Mouse (Mus musculus): ENCODE measurements around the gene Tfe3. TPM values are rescaled to one million over a fixed set of nuclear protein-coding genes. Genes with fewer than 3 reads are reported as not detected.
A peak's percentile ranks its signal among the peaks of the same experiment; 100 is the strongest.

Gene Tfe3
- polyA plus RNA-seq, 1 experiment from 2014 or later, result 24.7 TPM

- WGBS, result 35% methylated on average over 21 of the region's 21 CpGs
- Histone ChIP-seq H3K4me1 (peaks cover 27% of the 10 kb centered on the region), H3K9me3 (replicated peaks) (no peaks in the 10 kb centered on the region), H3K36me3 (peaks cover 7% of the 10 kb centered on the region), H3K4me2 (peak overlapping the region; percentile 63), H3K27me3 (replicated peaks) (no peaks in the 10 kb centered on the region), H3K4me3 (replicated peaks) (peak overlapping the region; percentile 61), H3K9ac (replicated peaks) (peak overlapping the region; percentile 57), H3K27ac (replicated peaks) (peak overlapping the region; percentile 72)
- ATAC-seq (ENCODE audit: low FRiP score), result peak; percentile 37; the same call in 1 of the 2 replicates
Measured at GRCm38 (mm10) chrX:7762921-7763197, 499 bp downstream of the Tfe3 start.

- Histone ChIP-seq H3K4me1 (peaks cover 27% of the 10 kb centered on the region), H3K4me3 (replicated peaks) (peak overlapping the region; percentile 61), H3K27ac (replicated peaks) (no peak overlapping the region), H3K9me3 (replicated peaks) (no peaks in the 10 kb centered on the region), H3K4me2 (peak overlapping the region; percentile 63), H3K36me3 (peaks cover 8% of the 10 kb centered on the region), H3K27me3 (replicated peaks) (no peaks in the 10 kb centered on the region), H3K9ac (replicated peaks) (peak overlapping the region; percentile 57)
- ATAC-seq (ENCODE audit: low FRiP score), result no peak
- WGBS, result 18% methylated on average over 22 of the region's 22 CpGs
Measured at GRCm38 (mm10) chrX:7763631-7764393, 1.5 kb downstream of the Tfe3 start.

- peak overlapping the region; percentile 63 for H3K4me2 ChIP-seq
- H3K4me1 ChIP-seq, result peaks cover 27% of the 10 kb centered on the region
- H3K27ac ChIP-seq (replicated peaks), result no peak overlapping the region
- H3K9ac ChIP-seq (replicated peaks), result no peak overlapping the region
- H3K9me3 ChIP-seq (replicated peaks), result no peaks in the 10 kb centered on the region
- no peaks in the 10 kb centered on the region for H3K27me3 ChIP-seq (replicated peaks)
- no peak for ATAC-seq (ENCODE audit: low FRiP score)
- H3K36me3 ChIP-seq, result peaks cover 12% of the 10 kb centered on the region
- WGBS, result 19% methylated on average over 9 of the region's 9 CpGs
- H3K4me3 ChIP-seq (replicated peaks), result peak overlapping the region; percentile 61
Measured at GRCm38 (mm10) chrX:7764657-7765280, 2.4 kb downstream of the Tfe3 start.

GRCm38 (mm10) chrX:7765281-7765670 lies 2.9 kb downstream of the Tfe3 start:
- Histone ChIP-seq H3K9me3 (replicated peaks) (no peaks in the 10 kb centered on the region), H3K4me1 (peaks cover 27% of the 10 kb centered on the region), H3K27me3 (replicated peaks) (no peaks in the 10 kb centered on the region), H3K36me3 (peaks cover 14% of the 10 kb centered on the region), H3K9ac (replicated peaks) (peak overlapping the region; percentile 29), H3K4me3 (replicated peaks) (peak overlapping the region; percentile 61), H3K4me2 (peak overlapping the region; percentile 63), H3K27ac (replicated peaks) (no peak overlapping the region)
- 25% methylated on average over 13 of the region's 13 CpGs for WGBS
- no peak for ATAC-seq (ENCODE audit: low FRiP score)

- no peak for ATAC-seq (ENCODE audit: low FRiP score)
- no peaks in the 10 kb centered on the region for H3K9me3 ChIP-seq (replicated peaks)
- peaks cover 18% of the 10 kb centered on the region for H3K36me3 ChIP-seq
- H3K9ac ChIP-seq (replicated peaks), result peak overlapping the region; percentile 29
- peak overlapping the region; percentile 61 for H3K4me3 ChIP-seq (replicated peaks)
- peaks cover 27% of the 10 kb centered on the region for H3K4me1 ChIP-seq
- peak overlapping the region; percentile 63 for H3K4me2 ChIP-seq
- 23% methylated on average over 11 of the region's 11 CpGs for WGBS
- no peaks in the 10 kb centered on the region for H3K27me3 ChIP-seq (replicated peaks)
- H3K27ac ChIP-seq (replicated peaks), result no peak overlapping the region
Measured at GRCm38 (mm10) chrX:7765764-7766163, 3.4 kb downstream of the Tfe3 start.

GRCm38 (mm10) chrX:7769302-7770017 lies 7.1 kb downstream of the Tfe3 start:
- H3K9ac ChIP-seq (replicated peaks), result no peak overlapping the region
- H3K4me3 ChIP-seq (replicated peaks), result no peak overlapping the region
- H3K36me3 ChIP-seq, result peaks cover 22% of the 10 kb centered on the region
- no peak for ATAC-seq (ENCODE audit: low FRiP score)
- no peaks in the 10 kb centered on the region for H3K27me3 ChIP-seq (replicated peaks)
- no peaks in the 10 kb centered on the region for H3K9me3 ChIP-seq (replicated peaks)
- H3K27ac ChIP-seq (replicated peaks), result no peak overlapping the region
- H3K4me1 ChIP-seq, result peaks cover 15% of the 10 kb centered on the region
- 91% methylated on average over 7 of the region's 7 CpGs for WGBS
- no peak overlapping the region for H3K4me2 ChIP-seq

GRCm38 (mm10) chrX:7772766-7773165 lies 10.4 kb downstream of the Tfe3 start:
- no peak overlapping the region for H3K4me2 ChIP-seq
- H3K4me3 ChIP-seq (replicated peaks), result no peak overlapping the region
- H3K36me3 ChIP-seq, result peaks cover 16% of the 10 kb centered on the region
- WGBS, result 58% methylated on average over 2 of the region's 2 CpGs
- H3K9ac ChIP-seq (replicated peaks), result no peak overlapping the region
- no peaks in the 10 kb centered on the region for H3K4me1 ChIP-seq
- H3K9me3 ChIP-seq (replicated peaks), result no peaks in the 10 kb centered on the region
- ATAC-seq (ENCODE audit: low FRiP score), result no peak
- H3K27me3 ChIP-seq (replicated peaks), result no peaks in the 10 kb centered on the region
- H3K27ac ChIP-seq (replicated peaks), result no peak overlapping the region

GRCm38 (mm10) chrX:7775501-7776205 lies 13.3 kb downstream of the Tfe3 start:
- H3K4me1 ChIP-seq, result no peaks in the 10 kb centered on the region
- H3K4me3 ChIP-seq (replicated peaks), result no peak overlapping the region
- H3K27ac ChIP-seq (replicated peaks), result no peak overlapping the region
- no peaks in the 10 kb centered on the region for H3K9me3 ChIP-seq (replicated peaks)
- peaks cover 5% of the 10 kb centered on the region; the same call in 1 of the 2 replicates for H3K36me3 ChIP-seq
- 73% methylated on average over 9 of the region's 9 CpGs for WGBS
- no peak overlapping the region for H3K9ac ChIP-seq (replicated peaks)
- H3K4me2 ChIP-seq, result no peak overlapping the region
- ATAC-seq (ENCODE audit: low FRiP score), result no peak
- no peaks in the 10 kb centered on the region for H3K27me3 ChIP-seq (replicated peaks)

GRCm38 (mm10) chrX:7776329-7777082 lies 14.1 kb downstream of the Tfe3 start:
- no peak overlapping the region for H3K4me3 ChIP-seq (replicated peaks)
- ATAC-seq (ENCODE audit: low FRiP score), result peak; percentile 47; the same call in 1 of the 2 replicates
- no peak overlapping the region for H3K27ac ChIP-seq (replicated peaks)
- peaks cover 4% of the 10 kb centered on the region; the same call in 1 of the 2 replicates for H3K36me3 ChIP-seq
- no peaks in the 10 kb centered on the region for H3K27me3 ChIP-seq (replicated peaks)
- WGBS, result 52% methylated on average over 8 of the region's 8 CpGs
- H3K4me2 ChIP-seq, result no peak overlapping the region
- no peaks in the 10 kb centered on the region for H3K9me3 ChIP-seq (replicated peaks)
- H3K9ac ChIP-seq (replicated peaks), result no peak overlapping the region
- no peaks in the 10 kb centered on the region for H3K4me1 ChIP-seq

- no peaks in the 10 kb centered on the region for H3K4me1 ChIP-seq
- no peaks in the 10 kb centered on the region for H3K27me3 ChIP-seq (replicated peaks)
- H3K36me3 ChIP-seq, result 0 out of 2 replicates have a peak, but pooled peaks cover 3% of the 10 kb centered on the region
- H3K27ac ChIP-seq (replicated peaks), result no peak overlapping the region
- ATAC-seq (ENCODE audit: low FRiP score), result no peak
- H3K4me2 ChIP-seq, result no peak overlapping the region
- H3K9ac ChIP-seq (replicated peaks), result no peak overlapping the region
- 83% methylated on average over 7 of the region's 7 CpGs for WGBS
- H3K4me3 ChIP-seq (replicated peaks), result no peak overlapping the region
- H3K9me3 ChIP-seq (replicated peaks), result no peaks in the 10 kb centered on the region
Measured at GRCm38 (mm10) chrX:7778450-7779244, 16.3 kb downstream of the Tfe3 start.

Data from neural tube, embryonic 15.5 days (tissue).